Mouse (Mus musculus): ENCODE results near the gene Actr10. TPM values are rescaled to one million over a fixed set of nuclear protein-coding genes. Genes with fewer than 3 reads are reported as not detected.

The Actr10 gene
- 122 TPM for total RNA-seq (2023)

GRCm38 (mm10) chr12:70937571-70938384 is at the start of gene Actr10:
Actr10 (plus strand) TSS chr12:70937857.

DNA sequence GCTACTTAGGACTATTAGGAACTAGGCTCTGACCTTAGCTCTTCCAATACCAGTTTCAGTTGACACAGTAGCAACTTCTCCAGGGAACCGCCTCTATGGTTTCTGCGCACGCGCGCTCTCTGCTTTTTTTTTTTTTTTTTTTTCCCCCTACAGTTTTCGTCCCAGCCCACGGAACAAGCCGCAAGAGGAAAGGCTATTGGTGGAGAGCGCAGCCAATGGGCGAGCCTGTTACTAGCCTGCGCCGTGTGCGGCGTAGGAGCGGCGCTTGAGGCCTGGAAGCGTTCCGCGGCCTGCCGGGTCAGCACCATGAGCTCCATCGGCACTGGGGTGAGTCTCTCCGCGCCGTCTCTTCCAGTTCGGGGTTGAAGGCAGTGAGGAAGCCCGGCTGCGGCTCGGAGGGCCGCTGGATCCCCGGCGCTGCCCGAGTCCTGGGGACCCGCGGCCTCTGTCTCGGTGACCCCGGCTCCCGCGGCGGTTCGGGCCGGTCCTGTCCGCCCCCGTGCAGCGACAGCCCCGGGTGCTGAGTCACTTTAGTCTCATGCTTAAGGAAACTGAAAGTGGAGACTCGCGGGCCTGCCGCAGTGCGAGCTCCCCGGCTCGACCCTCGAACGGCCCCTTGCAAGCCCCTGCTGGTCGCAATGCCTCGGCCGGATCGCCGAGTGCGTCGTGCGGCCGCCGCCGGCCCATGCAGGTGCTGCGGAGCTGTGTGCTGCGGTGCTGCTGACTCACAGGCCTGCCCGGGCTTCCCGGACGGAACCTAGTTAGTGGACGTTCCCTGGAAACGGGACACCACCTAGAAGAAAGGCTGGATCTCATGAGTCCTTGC is 37.0 kb downstream of the Actr10 start, which contains the start of gene Psma3:
Gene Psma3 (plus strand): TSS at position 181 of the 826 bp plus-strand sequence.

Other genes with a start within 250 kb of the Actr10 start
- gene Frmd6, start 112.3 kb upstream of the Actr10 start, total RNA-seq (2023) = 23.4 TPM
- 216 TPM for gene Psma3, start 36.8 kb downstream of the Actr10 start, total RNA-seq (2023)
- gene Arid4a, start 78.1 kb downstream of the Actr10 start, total RNA-seq (2023) = 125 TPM
- gene Tomm20l, start 173.6 kb downstream of the Actr10 start, total RNA-seq (2023) = not detected
- gene Timm9, start 198.8 kb downstream of the Actr10 start, total RNA-seq (2023) = 26.0 TPM
- 17.1 TPM for gene 2700049A03Rik, start 199.0 kb downstream of the Actr10 start, total RNA-seq (2023)